Mouse (Mus musculus): ENCODE measurements at regions not wholly inside any gene's neighbourhood (a gene's known extent, or its start where the extent isn't known, plus 50 kb on each side); places are given as distances from the start of the nearest gene placed in this dataset.
A peak's percentile ranks its signal among the peaks of the same experiment; 100 is the strongest.

DNA sequence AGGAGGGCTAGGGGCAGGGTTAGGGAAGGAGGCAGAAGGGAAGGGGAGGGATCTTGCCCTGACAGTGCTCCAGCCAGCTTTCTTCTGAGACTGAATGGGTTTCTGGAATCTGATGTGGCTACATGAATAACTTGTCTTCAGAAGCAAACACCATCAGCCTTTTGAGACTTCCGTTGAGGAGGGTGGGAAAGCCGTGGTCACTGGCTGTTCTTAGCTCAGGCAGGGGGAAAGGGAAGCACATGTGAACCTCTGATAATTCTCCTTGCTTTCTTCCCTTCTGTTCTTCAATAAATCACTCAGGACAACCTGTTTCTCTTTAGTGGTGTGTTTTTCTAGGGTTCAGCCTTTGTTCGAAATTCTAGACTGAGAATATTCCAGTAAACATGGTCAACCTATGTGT lies 148.9 kb downstream of the Bcl11a start:
- DNase-seq (ENCODE audit: low spot score): no peak

DNA sequence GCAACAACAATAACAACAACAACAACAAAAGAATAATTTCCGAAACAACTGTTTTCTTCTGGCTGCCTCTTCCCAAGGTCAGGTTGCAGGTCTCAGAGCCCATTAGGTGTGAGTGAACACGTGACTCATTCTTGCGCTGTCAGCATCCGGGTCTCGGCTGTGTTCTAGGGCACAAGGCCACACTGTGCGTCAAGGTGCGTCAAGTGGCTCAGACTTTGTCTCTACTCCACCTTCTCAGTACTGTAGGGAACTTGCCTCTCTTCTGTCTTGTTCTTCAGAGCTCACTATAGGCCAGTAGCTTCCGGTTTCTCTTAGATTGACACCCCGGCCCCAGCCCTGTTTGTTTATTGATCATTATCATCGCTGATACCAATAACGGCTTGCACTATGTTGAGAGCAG lies 155.5 kb downstream of the Bcl11a start:
- no peak for DNase-seq (ENCODE audit: low spot score)

DNA sequence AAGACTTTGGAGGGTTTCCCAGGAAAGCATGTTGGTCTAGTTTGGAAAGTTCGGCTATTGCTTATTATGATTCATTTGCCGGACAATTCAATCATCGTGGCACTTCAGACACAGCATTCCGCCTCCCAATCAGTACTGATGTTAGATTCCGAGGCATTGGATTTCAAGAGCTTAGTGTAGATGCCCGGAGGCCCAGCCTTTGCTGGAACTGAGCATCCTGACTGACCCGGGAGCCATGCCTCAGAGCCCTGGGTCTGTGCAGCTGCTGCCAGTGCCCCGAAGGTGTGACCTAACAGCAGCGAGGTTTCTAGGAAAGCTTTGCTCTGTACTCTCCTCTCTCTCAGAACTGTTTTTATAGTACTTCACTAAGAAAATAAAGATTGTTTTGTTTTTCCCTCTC lies 156.0 kb downstream of the Bcl11a start:
- no peak for DNase-seq (ENCODE audit: low spot score)

DNA sequence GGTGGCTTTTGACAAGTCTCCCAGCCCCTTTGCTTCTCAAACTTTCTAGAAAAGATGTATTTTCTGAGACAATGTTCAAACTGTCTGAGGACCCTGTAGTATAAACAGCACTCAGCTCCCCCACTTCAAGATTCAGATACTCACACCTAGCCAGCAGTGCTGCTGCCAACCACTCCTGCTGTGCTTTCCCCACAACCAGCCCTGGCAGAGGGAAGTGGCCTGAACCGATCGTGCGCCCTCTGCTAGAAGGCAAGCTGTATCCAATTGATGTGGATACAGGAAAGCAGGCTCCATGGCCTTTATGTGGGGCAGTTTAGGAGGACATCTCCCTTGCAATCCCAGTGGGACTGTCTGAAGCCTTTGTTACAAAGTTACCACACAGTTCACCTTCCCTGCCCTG lies 156.6 kb downstream of the Bcl11a start:
- DNase-seq (ENCODE audit: low spot score): peak; percentile 6

DNA sequence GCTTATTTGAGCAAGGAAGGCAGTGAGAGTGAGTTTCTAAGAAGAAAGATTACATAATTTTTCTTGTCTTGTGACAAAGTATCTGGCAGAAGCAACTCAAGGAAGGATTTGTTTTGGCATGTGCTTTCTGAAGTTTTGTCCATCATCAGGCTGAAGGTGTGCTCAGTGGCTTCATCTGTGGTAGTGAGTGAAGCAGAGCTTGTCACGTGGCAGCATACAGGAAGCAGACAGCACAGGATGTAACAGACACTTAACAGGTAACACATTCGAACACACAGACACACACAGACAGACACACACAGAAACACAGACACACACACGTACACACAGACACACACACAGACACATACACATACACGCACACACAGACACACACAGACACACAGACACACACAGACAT lies 157.5 kb downstream of the Bcl11a start:
- DNase-seq (ENCODE audit: low spot score): no peak

DNA sequence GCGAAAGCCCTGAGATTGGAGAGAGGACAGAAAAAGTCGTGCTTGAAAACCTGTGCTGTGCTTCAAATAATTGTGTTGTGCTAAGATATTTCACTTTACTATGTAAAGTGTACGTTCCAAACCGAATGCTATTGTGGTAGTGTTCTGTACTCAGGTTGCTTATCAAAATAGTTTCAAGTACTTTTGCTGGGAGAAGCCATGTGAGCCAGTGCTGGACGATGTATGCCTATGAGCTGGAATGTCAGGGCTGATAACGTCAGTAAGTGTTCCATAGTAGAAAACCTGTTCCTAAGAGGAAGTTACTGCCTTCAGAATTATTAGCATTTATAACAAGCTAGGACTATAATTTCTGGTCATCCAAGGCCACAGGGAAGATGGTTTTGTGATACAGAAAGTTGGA lies 161.8 kb downstream of the Bcl11a start:
- no peak for DNase-seq (ENCODE audit: low spot score)

DNA sequence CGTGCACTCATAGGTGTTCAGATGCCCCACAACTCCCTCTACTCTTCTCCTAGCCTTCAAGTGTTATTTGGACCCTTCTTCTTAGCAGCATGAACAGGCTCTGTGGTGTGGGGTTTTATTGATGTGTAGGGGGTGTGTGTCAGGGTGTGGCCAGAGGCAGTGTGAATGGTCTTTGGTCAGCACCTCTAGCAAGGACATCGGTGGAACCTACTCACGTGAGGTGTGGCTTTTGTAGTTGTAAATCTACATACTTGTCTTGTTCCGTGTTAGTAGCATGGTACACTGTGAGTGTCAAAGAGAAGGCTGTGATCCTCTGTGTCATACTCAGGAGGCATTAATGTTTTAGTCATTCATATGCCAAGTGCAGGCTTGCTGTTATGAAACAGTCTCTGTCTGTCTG lies 164.2 kb downstream of the Bcl11a start:
- DNase-seq (ENCODE audit: low spot score): no peak

DNA sequence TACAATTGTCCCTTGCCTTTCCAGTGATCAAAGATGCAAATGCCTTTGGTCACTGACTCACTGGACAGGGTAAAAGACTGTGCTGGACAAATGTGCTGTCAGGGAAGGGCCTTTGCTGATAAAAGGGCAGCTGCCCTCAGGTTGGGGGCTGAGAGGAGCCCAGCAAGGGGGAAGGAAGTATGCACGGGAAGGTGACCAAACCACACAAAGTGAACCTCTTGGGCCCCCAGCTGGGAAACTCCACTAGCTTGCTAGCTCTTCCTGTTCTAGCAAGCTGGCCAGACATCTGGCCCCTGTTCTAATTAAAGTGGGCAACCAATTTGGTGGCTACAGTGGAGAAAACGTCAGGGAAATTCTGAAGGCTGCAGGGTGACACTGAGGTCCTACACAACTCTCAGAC lies 165.0 kb downstream of the Bcl11a start:
- no peak for DNase-seq (ENCODE audit: low spot score)

DNA sequence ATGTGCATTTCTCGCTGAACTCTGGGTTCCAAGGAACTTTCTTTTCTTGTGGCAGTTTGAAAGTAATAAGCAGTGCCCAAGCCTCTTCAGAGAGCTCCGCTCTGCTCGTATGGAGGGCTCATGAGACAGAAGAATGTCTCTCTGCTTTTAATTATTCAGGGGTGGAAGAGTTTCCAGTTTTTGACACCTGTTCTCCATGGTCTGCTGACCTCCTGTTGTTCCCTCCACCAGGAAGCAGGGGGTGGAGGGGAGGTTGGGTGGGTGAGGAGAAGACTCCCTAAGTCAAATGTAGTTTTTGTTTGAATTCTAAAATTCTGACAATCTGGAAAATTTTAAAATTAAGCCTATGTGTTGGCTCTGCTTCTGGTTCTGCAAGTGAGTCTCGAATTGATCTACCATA lies 167.5 kb downstream of the Bcl11a start:
- DNase-seq (ENCODE audit: low spot score): no peak

DNA sequence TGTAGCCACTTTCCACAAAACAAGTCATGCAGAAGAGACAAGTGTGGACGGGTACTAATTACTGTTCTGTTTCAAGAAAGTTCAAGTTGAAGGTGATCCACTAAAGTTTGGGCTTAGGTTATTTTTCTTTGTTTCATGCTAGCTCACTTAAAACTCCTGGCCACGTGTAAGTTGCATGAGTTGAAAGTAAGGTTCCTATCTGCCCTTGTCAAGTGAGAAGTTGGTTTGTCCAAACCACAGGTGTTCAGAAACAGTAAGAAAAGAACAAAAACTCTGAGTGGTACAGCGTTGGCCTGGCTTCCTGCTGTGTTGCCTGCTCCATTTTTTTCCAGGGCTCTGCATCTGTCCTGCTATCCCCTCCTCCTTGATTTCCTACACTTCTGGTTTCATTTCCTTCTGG lies 168.5 kb downstream of the Bcl11a start:
- no peak for DNase-seq (ENCODE audit: low spot score)

DNA sequence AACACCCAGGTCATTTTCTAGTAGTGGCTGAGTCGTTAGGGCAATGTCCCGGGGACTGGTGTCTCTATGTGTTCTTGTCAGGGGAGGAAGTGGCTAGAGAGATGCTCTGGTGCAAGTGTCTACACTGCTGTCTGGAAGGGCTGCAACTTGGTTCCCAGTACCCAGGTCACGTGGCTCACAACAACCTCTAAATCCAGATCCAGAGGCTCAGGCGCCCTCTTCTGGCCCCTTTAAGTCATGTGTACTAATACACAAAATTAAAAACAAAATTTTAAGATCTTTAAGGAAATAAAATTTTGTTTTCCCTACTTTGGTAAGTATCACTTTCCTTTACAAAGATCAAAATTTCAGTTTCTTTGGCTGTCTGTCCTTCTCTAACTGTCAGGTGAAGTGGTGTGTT lies 169.4 kb downstream of the Bcl11a start:
- no peak for DNase-seq (ENCODE audit: low spot score)

DNA sequence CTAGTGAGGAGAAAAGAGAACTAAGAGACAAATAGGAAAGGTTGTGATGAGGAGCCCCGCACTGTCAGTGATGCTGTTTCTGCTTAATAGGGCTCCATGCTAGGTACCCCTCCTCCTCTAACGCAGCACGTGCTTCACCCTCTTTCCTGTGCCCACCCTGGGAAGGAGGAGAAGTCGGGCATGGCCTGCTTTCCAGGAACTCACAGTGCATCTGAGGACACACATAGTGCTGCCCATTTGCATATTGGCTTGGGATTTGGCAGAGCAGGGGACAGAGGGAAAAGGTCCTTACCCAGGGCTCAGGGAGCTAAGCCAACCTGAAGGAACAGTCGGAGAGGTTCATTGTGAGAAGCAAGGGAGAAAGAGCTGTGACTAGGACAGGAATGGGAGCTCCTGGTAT lies 173.7 kb downstream of the Bcl11a start:
- DNase-seq (ENCODE audit: low spot score): no peak

DNA sequence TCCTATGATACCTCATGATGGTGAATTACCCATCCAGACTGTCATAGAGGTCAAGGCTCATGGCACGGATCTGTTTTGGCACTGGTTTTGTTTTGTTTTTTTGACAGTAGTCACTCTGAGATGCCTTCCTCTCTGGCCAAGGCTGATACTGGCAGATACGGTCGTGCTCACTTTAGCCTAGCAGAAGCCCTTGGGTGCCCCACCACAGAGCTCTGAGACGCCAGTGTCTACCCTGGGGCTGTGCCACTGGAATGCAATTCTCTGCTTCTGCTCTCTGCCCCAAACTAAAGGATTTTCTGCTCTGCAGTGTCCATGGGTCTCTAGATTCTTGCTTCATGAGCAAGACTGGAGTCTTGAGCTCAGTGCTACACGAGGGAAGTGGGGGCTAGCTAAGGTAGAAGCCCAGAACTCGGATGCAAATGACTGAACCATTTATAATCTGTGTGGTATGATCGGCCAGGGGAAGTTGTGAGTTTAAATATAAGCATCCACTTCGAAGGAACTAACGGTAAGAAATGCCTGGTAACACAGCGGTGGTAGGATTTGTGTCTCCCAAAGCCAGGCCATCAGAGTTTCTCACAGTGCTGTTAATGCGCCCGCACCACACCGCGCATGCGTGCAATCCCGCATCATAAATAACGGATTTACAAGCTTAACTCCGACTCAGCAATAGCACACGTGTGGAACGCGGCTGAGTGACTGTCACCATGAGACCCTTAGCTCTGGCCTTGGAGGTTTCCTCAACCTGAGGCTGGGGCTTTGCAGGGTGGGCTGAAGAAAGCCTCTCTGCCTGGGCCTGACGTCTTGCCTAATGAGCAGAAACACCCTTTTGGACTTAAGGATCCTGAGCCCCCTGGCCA lies 177.6 kb downstream of the Bcl11a start:
- peak; percentile 14 for DNase-seq (ENCODE audit: low spot score)

DNA sequence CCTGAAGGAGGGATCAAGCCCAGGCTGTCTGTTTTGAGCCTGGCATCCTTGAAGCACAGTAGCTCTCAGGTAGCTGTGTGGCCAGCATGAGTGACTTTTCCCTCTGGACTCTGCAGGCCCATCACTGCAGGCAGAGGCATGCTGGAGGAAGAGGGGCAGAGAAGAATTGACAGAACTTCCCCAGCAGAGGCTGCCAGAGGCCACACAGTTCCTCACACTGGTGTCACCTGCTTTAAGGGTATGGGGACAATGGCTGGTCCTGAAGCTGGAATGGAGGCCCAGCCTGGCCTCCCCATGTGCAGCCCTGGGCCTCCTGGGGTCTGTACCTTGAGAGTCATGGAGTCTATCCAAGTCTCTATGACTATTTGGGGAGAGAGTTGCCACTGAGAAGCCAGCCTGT lies 179.9 kb downstream of the Bcl11a start:
- DNase-seq (ENCODE audit: low spot score): no peak

DNA sequence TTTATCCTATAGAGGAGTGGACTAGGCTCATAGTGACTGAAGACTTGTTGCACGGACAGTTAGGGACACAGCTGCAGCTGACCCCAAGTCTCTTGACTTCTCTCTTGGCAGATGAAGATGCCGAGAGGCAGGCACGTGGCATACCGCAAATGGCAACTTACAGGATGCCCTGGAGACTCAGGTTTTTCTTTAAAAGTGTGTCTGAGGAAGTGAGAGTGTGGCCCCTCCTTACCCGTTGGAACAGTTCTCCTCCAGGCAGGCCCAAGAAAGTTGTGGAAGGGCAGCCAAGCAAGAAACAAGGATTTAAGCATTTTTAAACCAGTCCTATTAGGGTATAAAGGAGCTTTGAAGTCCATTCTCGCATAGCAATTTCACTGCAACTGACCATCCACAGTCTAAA lies 180.5 kb downstream of the Bcl11a start:
- no peak for DNase-seq (ENCODE audit: low spot score)

DNA sequence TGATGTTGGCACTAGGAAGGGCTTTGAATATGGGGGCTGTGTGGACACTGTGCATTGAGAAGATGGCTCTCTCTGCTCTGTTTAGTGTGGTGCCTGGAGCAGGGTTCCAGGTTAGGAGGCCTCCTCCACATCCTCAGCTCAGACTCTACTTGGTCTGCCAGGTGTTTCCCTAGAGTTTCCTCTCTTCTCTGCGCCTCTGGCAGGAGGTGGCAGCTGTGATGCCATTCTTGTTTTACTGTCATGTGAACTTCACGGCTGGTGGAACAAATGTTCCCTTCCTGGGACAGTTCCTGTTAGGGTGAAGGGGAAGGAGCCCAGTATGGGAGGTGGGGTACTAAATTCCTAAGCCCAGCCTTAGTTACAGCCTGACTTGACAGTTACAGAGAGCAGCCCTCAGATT lies 181.8 kb downstream of the Bcl11a start:
- no peak for DNase-seq (ENCODE audit: low spot score)

DNA sequence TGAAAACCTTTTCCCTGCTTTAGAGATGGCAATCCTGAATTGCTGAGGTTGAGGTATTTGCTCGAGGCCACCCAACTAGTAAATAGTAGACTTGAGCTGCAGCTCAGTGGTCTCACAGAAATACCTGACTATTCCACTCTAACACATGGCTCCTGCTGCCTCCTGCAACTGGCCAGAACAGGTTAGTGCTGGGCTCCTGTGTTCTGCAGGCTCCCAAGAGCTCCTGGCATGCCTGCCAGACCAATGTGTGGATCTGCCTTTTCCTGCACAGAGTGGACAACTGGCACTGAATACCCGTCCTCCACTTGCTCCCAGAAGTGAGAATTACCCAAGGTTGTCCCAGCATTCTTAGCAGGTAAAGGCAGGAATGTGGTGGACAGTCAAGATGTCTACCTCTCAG lies 191.2 kb downstream of the Bcl11a start:
- DNase-seq (ENCODE audit: low spot score): no peak

DNA sequence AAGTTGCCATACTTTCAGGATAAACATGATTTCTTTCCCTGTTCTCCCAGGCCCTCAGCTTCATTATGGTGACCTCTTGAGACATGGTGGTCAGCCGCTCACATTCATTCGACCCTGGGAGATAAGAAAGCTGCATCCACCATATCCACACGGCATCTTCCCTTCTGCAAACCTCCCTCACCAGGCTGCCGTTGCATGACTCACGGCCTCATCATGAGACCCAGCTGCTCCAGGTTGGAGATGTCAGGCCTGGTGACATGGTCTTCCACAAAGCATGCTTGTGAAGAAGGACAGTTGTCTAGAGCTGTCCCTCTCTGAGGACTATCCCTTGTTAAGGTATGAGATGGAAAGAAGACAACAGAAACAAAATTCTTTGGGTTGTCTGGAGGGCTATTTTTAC lies 203.8 kb downstream of the Bcl11a start:
- DNase-seq (ENCODE audit: low spot score): no peak

DNA sequence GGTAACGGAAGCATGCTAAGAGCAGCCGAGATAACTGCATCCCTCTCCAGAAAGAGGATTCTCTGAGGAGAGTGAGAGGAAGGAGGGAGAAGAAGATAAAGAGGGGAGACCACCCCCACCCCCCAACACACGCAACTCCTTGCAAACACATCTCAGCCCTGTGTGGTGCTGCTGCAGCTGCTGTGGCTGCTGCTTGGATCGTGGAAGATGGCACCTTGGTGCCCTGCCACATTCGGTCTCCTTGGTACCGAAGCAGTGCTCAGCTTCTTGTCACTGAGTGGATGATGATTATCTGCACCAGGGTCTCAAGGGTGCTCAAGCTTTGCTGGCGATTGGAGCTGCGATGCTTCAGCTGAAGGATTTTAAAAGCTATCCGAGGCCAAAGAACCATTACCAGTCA lies 204.7 kb downstream of the Bcl11a start:
- DNase-seq (ENCODE audit: low spot score): no peak

DNA sequence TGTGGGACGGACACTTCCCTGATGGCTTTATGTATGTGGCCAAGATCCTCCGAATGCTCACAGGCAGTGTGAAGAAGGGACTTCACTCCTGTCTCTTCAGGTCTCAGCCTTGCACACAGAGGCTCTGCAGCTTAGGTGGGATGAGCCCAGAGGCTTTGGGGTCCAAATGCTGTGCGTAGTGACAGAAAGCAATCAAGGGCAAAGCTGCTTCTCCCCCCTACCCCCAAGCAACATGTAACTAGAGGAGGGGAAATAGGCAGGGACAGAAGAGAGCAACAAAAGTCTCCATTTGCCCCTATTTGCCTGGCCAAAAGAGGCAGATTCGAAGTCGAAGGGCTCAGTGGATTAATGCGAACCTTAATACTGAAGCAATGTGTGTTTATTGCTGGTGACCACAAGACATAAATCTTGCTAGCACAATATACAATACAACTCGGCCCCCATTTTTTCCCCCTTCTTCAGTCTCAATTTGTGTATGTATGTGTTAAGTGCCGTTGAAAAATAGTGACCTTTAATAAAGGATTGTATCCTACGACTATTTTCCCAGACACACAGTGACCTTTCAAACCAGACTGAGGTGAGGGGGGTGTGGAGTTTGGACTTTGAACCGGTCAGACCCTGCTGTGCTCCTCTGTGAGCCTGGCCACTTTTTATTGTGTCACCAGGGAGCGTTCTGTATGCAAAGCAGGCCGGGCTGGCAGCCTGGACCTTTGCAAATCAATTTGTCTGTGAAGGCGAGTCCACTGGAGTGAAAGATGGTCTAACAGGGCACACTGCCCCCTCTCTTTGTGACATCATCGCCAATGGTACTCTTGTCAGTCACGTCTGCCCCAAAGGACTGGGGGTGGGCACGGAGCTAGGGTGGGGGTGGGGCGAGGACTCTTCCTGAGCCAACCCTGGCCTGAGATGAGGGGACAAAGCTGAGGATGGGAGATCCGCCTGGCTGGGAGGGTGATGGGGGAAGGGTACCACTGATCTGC lies 208.6 kb downstream of the Bcl11a start:
- DNase-seq (ENCODE audit: low spot score): no peak

DNA sequence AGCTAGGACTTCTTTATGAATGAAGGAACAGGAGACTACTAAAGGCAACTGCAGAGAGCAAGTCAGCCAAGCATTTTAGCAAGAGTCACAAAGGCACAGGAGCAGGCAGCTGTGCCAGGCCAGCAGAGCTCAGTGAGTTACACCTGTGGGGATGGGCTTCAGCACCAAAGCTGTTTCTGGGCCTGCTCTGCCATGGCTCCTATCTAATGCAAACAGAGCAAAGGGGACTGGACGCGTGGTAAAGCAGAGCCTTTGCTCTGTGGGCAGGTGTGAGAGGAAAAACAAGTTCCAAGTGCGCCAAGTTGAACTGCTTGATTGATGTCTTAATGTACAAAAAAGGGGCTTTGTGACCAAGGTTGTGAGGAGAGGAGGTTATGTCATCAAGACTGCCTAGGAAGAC lies 215.4 kb downstream of the Bcl11a start:
- no peak for DNase-seq (ENCODE audit: low spot score)

DNA sequence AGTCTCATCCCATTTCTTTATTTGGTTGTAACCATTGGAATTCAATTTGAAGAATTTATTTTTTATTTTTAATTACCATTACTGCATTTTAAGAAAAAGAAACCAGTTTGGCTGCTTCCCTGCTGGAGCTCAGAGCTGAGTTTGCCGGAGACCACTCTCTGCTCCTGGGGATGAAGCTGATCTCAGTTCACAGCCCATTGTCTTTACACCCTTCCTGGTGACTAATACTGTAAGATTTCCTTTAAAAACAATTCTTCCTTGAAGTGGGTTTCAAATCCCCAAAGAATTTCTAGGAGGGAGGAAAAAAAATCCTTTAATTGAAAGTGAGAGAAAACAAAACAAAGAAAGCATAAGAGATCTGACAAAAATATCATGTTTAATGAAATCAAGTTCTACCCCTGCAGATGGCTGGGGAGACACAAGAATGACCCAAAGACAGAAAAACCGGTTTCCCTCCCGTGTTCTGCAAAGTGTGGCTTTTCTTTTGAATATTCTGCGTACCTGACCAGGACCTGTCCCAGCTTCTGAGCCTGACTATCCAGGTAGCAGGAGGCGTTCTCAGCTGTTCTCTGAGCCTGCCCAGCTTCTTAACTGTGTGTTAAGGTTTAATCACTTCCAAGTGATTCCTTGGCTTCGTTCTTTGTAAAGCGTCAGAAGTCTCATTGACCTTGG lies 216.1 kb downstream of the Bcl11a start:
- DNase-seq (ENCODE audit: low spot score): no peak
